Mouse (Mus musculus) MEL (cell line): ENCODE results near the gene Crhr2. TPM values are rescaled to one million over a fixed set of nuclear protein-coding genes. Genes with fewer than 3 reads are reported as not detected.

Source experiments
- DNase-seq: peaks from one replicate; pipeline ENCODE4 v3.0.0; 2011; ENCODE audit warnings: low read depth, low spot score
- H3K27ac ChIP-seq: 2 replicates; pipeline ENCODE4 v1.5.1; 2012; ENCODE audit warnings: low read depth, mild to moderate bottlenecking, control low read depth, low read length, moderate library complexity; ENCODE audit not compliant: control insufficient read depth
- H3K27me3 ChIP-seq, 2 experiments: fragments of 150-350 bp in 1 of 2; sonication (generic) in 1 of 2; 2 replicates each; pipeline ENCODE4 v1.6.1; 2012; ENCODE audit warnings: low read length in 2 of 2, mild to moderate bottlenecking in 2 of 2, improper control_type of control experiment in 1 of 2, moderate library complexity in 1 of 2; ENCODE audit not compliant: insufficient read depth in 2 of 2, control insufficient read depth in 1 of 2
- H3K36me3 ChIP-seq, 2 experiments: 2 replicates each; pipeline ENCODE4 v1.6.1; 2012 to 2014; ENCODE audit warnings: low read length in 2 of 2, improper control_type of control experiment in 1 of 2, inconsistent platforms in 1 of 2, mild to moderate bottlenecking in 1 of 2; ENCODE audit not compliant: insufficient read depth in 2 of 2, control insufficient read depth in 1 of 2
- H3K4me1 ChIP-seq, 2 experiments: fragments of 150-350 bp in 1 of 2; sonication (generic) in 1 of 2; 2 replicates each; pipeline ENCODE4 v1.6.1; 2012; ENCODE audit warnings: low read length in 2 of 2, improper control_type of control experiment in 1 of 2, mild to moderate bottlenecking in 1 of 2; ENCODE audit not compliant: insufficient read depth in 2 of 2, control insufficient read depth in 1 of 2
- H3K4me3 ChIP-seq, 2 experiments: fragments of 150-350 bp in 1 of 2; sonication (generic) in 1 of 2; 2 replicates each; pipeline ENCODE4 v1.5.1; 2012; ENCODE audit warnings: low read depth in 2 of 2, low read length in 2 of 2, mild to moderate bottlenecking in 2 of 2, moderate library complexity in 2 of 2, control low read depth in 1 of 2, improper control_type of control experiment in 1 of 2; ENCODE audit not compliant: control insufficient read depth in 1 of 2, insufficient read depth in 1 of 2
- H3K79me2 ChIP-seq: 2 replicates; pipeline ENCODE4 v1.6.1; 2012; ENCODE audit warnings: mild to moderate bottlenecking, low read length, moderate library complexity; ENCODE audit not compliant: control insufficient read depth, poor library complexity, insufficient read depth
- H3K9ac ChIP-seq: 2 replicates; pipeline ENCODE4 v1.6.1; 2012; ENCODE audit warnings: low read depth, mild to moderate bottlenecking, control low read depth, low read length, moderate library complexity; ENCODE audit not compliant: control insufficient read depth, poor library complexity, severe bottlenecking
- H3K9me3 ChIP-seq: fragments of 150-350 bp; sonication (generic); replicated peaks from 2 replicates; pipeline ENCODE4 v1.6.1; 2012; ENCODE audit warnings: mild to moderate bottlenecking, low read length, improper control_type of control experiment, moderate library complexity; ENCODE audit not compliant: insufficient read depth
- BHLHE40 ChIP-seq: IDR thresholded peaks from 2 replicates; pipeline ENCODE4 v1.6.1; 2012; ENCODE audit warnings: low read depth, mild to moderate bottlenecking, inconsistent platforms, low read length, improper control_type of control experiment, borderline replicate concordance
- CTCF ChIP-seq, 3 experiments: IDR thresholded peaks in 2 of 3; conservative IDR thresholded peaks in 1 of 3; 2 replicates each; pipeline ENCODE4 v1.5.1; 2011 to 2012; ENCODE audit warnings: low read length in 3 of 3, low read depth in 2 of 3, mild to moderate bottlenecking in 2 of 3, improper control_type of control experiment in 1 of 3, inconsistent platforms in 1 of 3, mixed read lengths in 1 of 3, moderate library complexity in 1 of 3; ENCODE audit not compliant: control insufficient read depth in 1 of 3, insufficient read depth in 1 of 3, poor library complexity in 1 of 3, severe bottlenecking in 1 of 3
- E2F4 ChIP-seq: IDR thresholded peaks from 2 replicates; pipeline ENCODE4 v1.6.1; 2011; ENCODE audit warnings: low read depth, low read length, improper control_type of control experiment, borderline replicate concordance
- ELF1 ChIP-seq: IDR thresholded peaks from 2 replicates; pipeline ENCODE4 v1.6.1; 2014; ENCODE audit warnings: low read depth, mild to moderate bottlenecking, inconsistent platforms, low read length, improper control_type of control experiment, moderate library complexity
- ETS1 ChIP-seq: IDR thresholded peaks from 2 replicates; pipeline ENCODE4 v1.6.1; 2012; ENCODE audit warnings: low read depth, mild to moderate bottlenecking, inconsistent platforms, low read length, improper control_type of control experiment, moderate library complexity
- JUND ChIP-seq: IDR thresholded peaks from 2 replicates; pipeline ENCODE4 v1.6.1; 2011; ENCODE audit warnings: low read depth, mild to moderate bottlenecking, improper control_type of control experiment, low read length
- KAT2A ChIP-seq: conservative IDR thresholded peaks from 2 replicates; pipeline ENCODE4 v1.6.1; 2012; ENCODE audit warnings: low read depth, low read length, improper control_type of control experiment, inconsistent platforms
- MAFK ChIP-seq: IDR thresholded peaks from 2 replicates; pipeline ENCODE4 v1.6.1; 2011; ENCODE audit warnings: low read depth, mild to moderate bottlenecking, low read length, improper control_type of control experiment, borderline replicate concordance
- MAX ChIP-seq: IDR thresholded peaks from 2 replicates; pipeline ENCODE4 v1.6.1; 2011; ENCODE audit warnings: low read length, improper control_type of control experiment
- MAZ ChIP-seq: IDR thresholded peaks from 2 replicates; pipeline ENCODE4 v1.6.1; 2012; ENCODE audit warnings: low read depth, mild to moderate bottlenecking, inconsistent platforms, low read length, improper control_type of control experiment
- MEF2A ChIP-seq: IDR thresholded peaks from 2 replicates; pipeline ENCODE4 v1.6.1; 2014; ENCODE audit warnings: low read depth, mild to moderate bottlenecking, inconsistent platforms, low read length, improper control_type of control experiment; ENCODE audit not compliant: poor library complexity, insufficient replicate concordance, severe bottlenecking; ENCODE audit errors: extremely low read depth
- NELFE ChIP-seq: IDR thresholded peaks from 2 replicates; pipeline ENCODE4 v1.6.1; 2011; ENCODE audit warnings: low read depth, low read length, improper control_type of control experiment
- POLR2A ChIP-seq, 2 experiments: IDR thresholded peaks; 2 replicates each; pipeline ENCODE4 v1.6.1; 2011 to 2012; ENCODE audit warnings: low read length in 2 of 2, mild to moderate bottlenecking in 2 of 2, control low read depth in 1 of 2, improper control_type of control experiment in 1 of 2, low read depth in 1 of 2, moderate library complexity in 1 of 2; ENCODE audit not compliant: control insufficient read depth in 1 of 2, insufficient read depth in 1 of 2, poor library complexity in 1 of 2
- POLR2AphosphoS5 ChIP-seq: IDR thresholded peaks from 2 replicates; pipeline ENCODE4 v1.6.1; 2012; ENCODE audit warnings: low read depth, borderline replicate concordance, mild to moderate bottlenecking, inconsistent platforms, low read length, moderate library complexity, mixed read lengths
- RCOR1 ChIP-seq: IDR thresholded peaks from 2 replicates; pipeline ENCODE4 v1.6.1; 2012; ENCODE audit warnings: low read depth, mild to moderate bottlenecking, inconsistent platforms, low read length, improper control_type of control experiment
- SMC3 ChIP-seq: IDR thresholded peaks from 2 replicates; pipeline ENCODE4 v1.6.1; 2011; ENCODE audit warnings: low read depth, low read length, improper control_type of control experiment
- USF2 ChIP-seq, 2 experiments: IDR thresholded peaks; 2 replicates each; pipeline ENCODE4 v1.6.1; 2011 to 2012; ENCODE audit warnings: improper control_type of control experiment in 2 of 2, low read length in 2 of 2, borderline replicate concordance in 1 of 2, inconsistent platforms in 1 of 2, low read depth in 1 of 2, mild to moderate bottlenecking in 1 of 2; ENCODE audit not compliant: insufficient read depth in 1 of 2
- ZKSCAN1 ChIP-seq: IDR thresholded peaks from 2 replicates; pipeline ENCODE4 v1.6.1; 2012; ENCODE audit warnings: low read depth, mild to moderate bottlenecking, inconsistent platforms, low read length, improper control_type of control experiment, moderate library complexity
- ZMIZ1 ChIP-seq: IDR thresholded peaks from 2 replicates; pipeline ENCODE4 v1.6.1; 2012; ENCODE audit warnings: low read depth, mild to moderate bottlenecking, inconsistent platforms, low read length, improper control_type of control experiment, moderate library complexity
- polyA plus RNA-seq, 2 experiments: library from polyadenylated mRNA; stranded (reverse) in 1 of 2; unstranded in 1 of 2; fragments of >175 nt in 1 of 2; fragments of >200 nt in 1 of 2; gene quantifications; 2 replicates each; pipeline versions ENCODE4 v1.2.1 to v1.2.4; 2012; ENCODE audit warnings: low replicate concordance in 2 of 2, low read depth in 1 of 2; ENCODE audit not compliant: insufficient read length in 2 of 2, insufficient read depth in 1 of 2, missing spikeins in 1 of 2
- total RNA-seq: library from RNA; depleted of rRNA; stranded (reverse); fragments of 300-350 nt; gene quantifications from 2 replicates; pipeline ENCODE4 v1.2.3, GENCODE M21; 2012

Gene Crhr2
- total and polyA plus RNA-seq, 3 experiments = not detected

DNA sequence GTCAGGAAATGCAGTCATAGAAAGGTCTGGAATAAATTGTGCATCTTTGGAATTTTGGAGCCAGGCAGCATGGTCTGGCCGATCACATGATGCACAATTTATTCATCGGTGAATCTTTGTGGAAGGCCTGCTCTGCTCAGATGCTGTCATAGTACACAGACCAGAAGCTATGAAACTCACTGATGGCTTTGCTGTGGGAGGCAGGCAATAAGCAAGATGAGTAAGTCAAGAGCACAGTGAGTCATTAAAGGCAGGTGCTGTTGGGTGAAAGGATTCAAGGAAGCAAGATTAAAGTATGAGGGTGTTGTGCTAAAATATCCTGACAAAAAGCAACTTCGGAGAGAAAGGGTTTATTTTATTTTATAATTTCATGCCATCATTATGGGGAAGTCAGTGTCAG is 19.4 kb upstream of the Crhr2 start:
- Histone ChIP-seq H3K4me1 (no peaks in the 10 kb centered on the region), H3K27ac (no peak overlapping the region), H3K27me3 (no peaks in the 10 kb centered on the region; a peak in 2 of 4 replicates), H3K4me3 (no peak overlapping the region), H3K9ac (no peak overlapping the region), H3K9me3 (no peaks in the 10 kb centered on the region), H3K79me2 (no peaks in the 10 kb centered on the region), H3K36me3 (no peaks in the 10 kb centered on the region)
- TF ChIP-seq ELF1 (no peak), NELFE (no peak), E2F4 (no peak), MEF2A (no peak), SMC3 (no peak), ETS1 (no peak), USF2 (IDR thresholded peaks at IDR 0.05; ENCODE audit: borderline replicate concordance in 1 of 2, insufficient read depth in 1 of 2, low read depth in 1 of 2, low read length in 2 of 2) (no peak), CTCF (IDR thresholded peaks at IDR 0.05 in 2 of 3, conservative IDR thresholded peaks at IDR 0.05 in 1 of 3; ENCODE audit: control insufficient read depth in 1 of 3, insufficient read depth in 1 of 3, low read depth in 2 of 3, low read length in 3 of 3, poor library complexity in 1 of 3, severe bottlenecking in 1 of 3) (no peak), ZKSCAN1 (no peak), RCOR1 (no peak), JUND (no peak), POLR2A (IDR thresholded peaks at IDR 0.05; ENCODE audit: control insufficient read depth in 1 of 2, insufficient read depth in 1 of 2, low read depth in 1 of 2, low read length in 2 of 2, poor library complexity in 1 of 2) (no peak), POLR2AphosphoS5 (no peak)
- no peak for DNase-seq

DNA sequence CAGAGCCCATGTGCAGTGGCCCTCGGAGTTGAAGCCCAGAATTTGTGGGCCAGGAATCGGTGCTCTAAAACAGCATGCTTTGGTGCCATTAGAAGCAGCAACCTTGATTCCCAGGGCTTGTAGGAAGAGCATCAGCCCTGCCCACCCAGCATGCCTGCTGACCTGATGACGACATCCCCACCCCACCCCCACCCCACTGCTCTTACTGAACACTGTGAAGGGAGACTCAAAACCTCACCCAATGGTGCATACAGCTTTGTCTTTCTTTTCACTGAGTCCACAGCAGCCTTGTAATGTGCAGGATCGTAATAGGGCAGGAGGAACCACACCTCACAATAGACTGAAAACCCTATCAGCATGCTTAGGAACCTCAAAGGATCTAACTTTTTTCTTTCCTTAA is 13.3 kb upstream of the Crhr2 start:
- no peak for DNase-seq
- Histone ChIP-seq H3K27me3 (peaks cover 0 to 2% of the 10 kb centered on the region in 2 experiments; a peak in 1 of 4 replicates), H3K36me3 (no peaks in the 10 kb centered on the region), H3K9me3 (no peaks in the 10 kb centered on the region), H3K9ac (no peak overlapping the region), H3K27ac (no peak overlapping the region), H3K79me2 (no peaks in the 10 kb centered on the region), H3K4me3 (no peak overlapping the region), H3K4me1 (no peaks in the 10 kb centered on the region)
- TF ChIP-seq MAZ = no peak
- no peak for TF ChIP-seq MAX
- TF ChIP-seq ZMIZ1 = no peak
- no peak for TF ChIP-seq MAFK
- no peak for TF ChIP-seq BHLHE40
- no peak for TF ChIP-seq KAT2A
- TF ChIP-seq ELF1 = no peak
